Mouse (Mus musculus) left cerebral cortex, adult 9 months (tissue): ENCODE data around the gene Atp2a2.
"Not testable (repeated sequence)": the region's sequence is repeated elsewhere in the genome, so short reads cannot be mapped to it uniquely, and the experiment has no call there.

Experiments used
- DNase-seq, 2 experiments: peaks; one replicate each; pipeline ENCODE4 v3.0.0; 2022; ENCODE audit warnings: low spot score in 2 of 2

Atp2a2 gene

GRCm38 (mm10) chr5:122498046-122498445 lies 4.0 kb downstream of the Atp2a2 start:
- no peak for DNase-seq

GRCm38 (mm10) chr5:122496990-122497389 lies 5.0 kb downstream of the Atp2a2 start:
- DNase-seq: no peak

GRCm38 (mm10) chr5:122494449-122494848 lies 7.6 kb downstream of the Atp2a2 start:
- DNase-seq: no peak

- DNase-seq: no peak
Measured at GRCm38 (mm10) chr5:122493035-122493434, 9.0 kb downstream of the Atp2a2 start.

- no peak for DNase-seq
Measured at GRCm38 (mm10) chr5:122491385-122491784, 10.6 kb downstream of the Atp2a2 start.

- DNase-seq: no peak
Measured at GRCm38 (mm10) chr5:122490148-122490547, 11.9 kb downstream of the Atp2a2 start.

- no peak for DNase-seq
Measured at GRCm38 (mm10) chr5:122487825-122488224, 14.2 kb downstream of the Atp2a2 start.

GRCm38 (mm10) chr5:122486243-122486642 lies 15.8 kb downstream of the Atp2a2 start:
- not testable (repeated sequence) for DNase-seq

- DNase-seq: no peak
Measured at GRCm38 (mm10) chr5:122482733-122483391, 19.2 kb downstream of the Atp2a2 start.

- no peak for DNase-seq
Measured at GRCm38 (mm10) chr5:122481844-122482243, 20.2 kb downstream of the Atp2a2 start.

- DNase-seq: no peak
Measured at GRCm38 (mm10) chr5:122479131-122479530, 22.9 kb downstream of the Atp2a2 start.

- no peak for DNase-seq
Measured at GRCm38 (mm10) chr5:122477492-122477891, 24.5 kb downstream of the Atp2a2 start.

- DNase-seq: no peak
Measured at GRCm38 (mm10) chr5:122476078-122476477, 25.9 kb downstream of the Atp2a2 start.

GRCm38 (mm10) chr5:122474643-122475363 lies 27.2 kb downstream of the Atp2a2 start:
- DNase-seq: no peak

GRCm38 (mm10) chr5:122471658-122472057 lies 30.4 kb downstream of the Atp2a2 start:
- no peak for DNase-seq

GRCm38 (mm10) chr5:122461431-122461830 lies 40.6 kb downstream of the Atp2a2 start:
- no peak for DNase-seq

GRCm38 (mm10) chr5:122460656-122461055 lies 41.4 kb downstream of the Atp2a2 start:
- DNase-seq: no peak

GRCm38 (mm10) chr5:122459335-122459734 lies 42.7 kb downstream of the Atp2a2 start:
- DNase-seq: no peak

- no peak for DNase-seq
Measured at GRCm38 (mm10) chr5:122458066-122458465, 44.0 kb downstream of the Atp2a2 start.

- not testable (repeated sequence) for DNase-seq
Measured at GRCm38 (mm10) chr5:122457054-122457453, 45.0 kb downstream of the Atp2a2 start.

- no peak for DNase-seq
Measured at GRCm38 (mm10) chr5:122455584-122455983, 46.4 kb downstream of the Atp2a2 start.

- no peak for DNase-seq
Measured at GRCm38 (mm10) chr5:122454883-122455282, 47.1 kb downstream of the Atp2a2 start.

GRCm38 (mm10) chr5:122454442-122454841 lies 47.6 kb downstream of the Atp2a2 start:
- no peak for DNase-seq
